Mouse (Mus musculus) intestine, embryonic 16.5 days (tissue): ENCODE data around the gene Poc1a. TPM values are rescaled to one million over a fixed set of nuclear protein-coding genes. Genes with fewer than 3 reads are reported as not detected.
A peak's percentile ranks its signal among the peaks of the same experiment; 100 is the strongest.

ENCODE experiments used
- ATAC-seq: fragments of 200-750 bp; cut with Nextera tagmentation; 2 replicates; pipeline ENCODE4 v1.8.0; 2017; ENCODE audit warnings: moderate TSS enrichment, moderate library complexity
- H3K27ac ChIP-seq: fragments of 300-500 bp; sonication (generic); 2 replicates; pipeline ENCODE4 v1.5.1; 2014; ENCODE audit warnings: mild to moderate bottlenecking, low read length
- H3K27me3 ChIP-seq: fragments of 300-500 bp; sonication (generic); replicated peaks from 2 replicates; pipeline ENCODE4 v1.6.1; 2014; ENCODE audit warnings: low read length, control low read depth, mixed read lengths; ENCODE audit not compliant: control insufficient read depth, insufficient read depth
- H3K36me3 ChIP-seq: fragments of 300-500 bp; sonication (generic); 2 replicates; pipeline ENCODE4 v1.6.1; 2014; ENCODE audit warnings: low read length, control low read depth; ENCODE audit not compliant: control insufficient read depth, insufficient read depth
- H3K4me1 ChIP-seq: fragments of 300-500 bp; sonication (generic); 2 replicates; pipeline ENCODE4 v1.6.1; 2014; ENCODE audit warnings: low read length, control low read depth, mixed read lengths; ENCODE audit not compliant: control insufficient read depth, insufficient read depth
- H3K4me2 ChIP-seq: fragments of 300-500 bp; sonication (generic); 2 replicates; pipeline ENCODE4 v1.6.1; 2014; ENCODE audit warnings: low read depth, low read length, control low read depth
- H3K4me3 ChIP-seq: fragments of 300-500 bp; sonication (generic); 2 replicates; pipeline ENCODE4 v1.5.1; 2014; ENCODE audit warnings: mild to moderate bottlenecking, low read length
- H3K9ac ChIP-seq: fragments of 300-500 bp; sonication (generic); 2 replicates; pipeline ENCODE4 v1.6.1; 2014; ENCODE audit warnings: low read depth, low read length
- H3K9me3 ChIP-seq: fragments of 300-500 bp; sonication (generic); 2 replicates; pipeline ENCODE4 v1.6.1; 2016; ENCODE audit warnings: low read length, control low read depth; ENCODE audit not compliant: control insufficient read depth
- WGBS: fragments of 180-500 bp; shearing (Covaris S2); extraction: QIAGEN DNeasy Blood & Tissue Kit; methylation state at CpG from one replicate; pipeline ENCODE4 v1.1.7; 2014; 5-methylcytosine and 5-hydroxymethylcytosine counted together
- polyA plus RNA-seq: library from polyadenylated mRNA; unstranded; fragments of >200 nt; fragmentation: Nextera tagmentation; extraction: Ambion mirVana; gene quantifications from 2 replicates; pipeline ENCODE4 v1.2.1, GENCODE M21; 2015

Gene Poc1a
- polyA plus RNA-seq, 1 experiment from 2014 or later: 29.1 TPM

GRCm38 (mm10) chr9:106361140-106361539 is 80.3 kb downstream of the Poc1a start:
- Histone ChIP-seq H3K4me2 (no peak overlapping the region), H3K9me3 (no peaks in the 10 kb centered on the region), H3K9ac (no peak overlapping the region), H3K27me3 (no peaks in the 10 kb centered on the region), H3K4me3 (no peak overlapping the region), H3K36me3 (no peaks in the 10 kb centered on the region), H3K4me1 (peaks cover 9% of the 10 kb centered on the region), H3K27ac (no peak overlapping the region)
- 70% methylated on average over 6 of the region's 6 CpGs for WGBS
- ATAC-seq: no peak

GRCm38 (mm10) chr9:106365333-106365732 is 84.5 kb downstream of the Poc1a start:
- Histone ChIP-seq H3K9ac (no peak overlapping the region), H3K36me3 (no peaks in the 10 kb centered on the region), H3K9me3 (no peaks in the 10 kb centered on the region), H3K4me1 (peaks cover 21% of the 10 kb centered on the region), H3K27me3 (no peaks in the 10 kb centered on the region), H3K4me3 (no peak overlapping the region), H3K27ac (no peak overlapping the region), H3K4me2 (no peak overlapping the region)
- ATAC-seq: no peak
- 69% methylated on average over 7 of the region's 7 CpGs for WGBS

- no peak overlapping the region for H3K27ac ChIP-seq
- WGBS: 50% methylated on average over 1 of the region's 1 CpGs
- H3K4me3 ChIP-seq: no peak overlapping the region
- no peak for ATAC-seq
- peaks cover 26% of the 10 kb centered on the region for H3K4me1 ChIP-seq
- H3K4me2 ChIP-seq: no peak overlapping the region
- H3K27me3 ChIP-seq: no peaks in the 10 kb centered on the region
- H3K9ac ChIP-seq: no peak overlapping the region
- H3K36me3 ChIP-seq: no peaks in the 10 kb centered on the region
- no peaks in the 10 kb centered on the region for H3K9me3 ChIP-seq
These were observed 85.3 kb downstream of the Poc1a start for GRCm38 (mm10) chr9:106366188-106366587.

GRCm38 (mm10) chr9:106367001-106367400 is 86.1 kb downstream of the Poc1a start:
- Histone ChIP-seq H3K9me3 (no peaks in the 10 kb centered on the region), H3K27ac (peak overlapping the region; percentile 31), H3K9ac (peak overlapping the region; percentile 66), H3K36me3 (no peaks in the 10 kb centered on the region), H3K4me1 (peaks cover 27% of the 10 kb centered on the region), H3K27me3 (no peaks in the 10 kb centered on the region), H3K4me2 (peak overlapping the region; percentile 98), H3K4me3 (peak overlapping the region; percentile 74)
- 14% methylated on average over 5 of the region's 5 CpGs for WGBS
- ATAC-seq: no peak

- under 1% methylated on average over 36 of the region's 36 CpGs for WGBS
- peak overlapping the region; percentile 84 for H3K9ac ChIP-seq
- ATAC-seq: peak; percentile 94
These were observed 86.8 kb downstream of the Poc1a start for GRCm38 (mm10) chr9:106367592-106368111.

GRCm38 (mm10) chr9:106368112-106368717 is 87.4 kb downstream of the Poc1a start, which contains the start of gene Dusp7:
Dusp7 (plus strand) TSS chr9:106368632.
- peak within 1 kb of the TSS; percentile 97 for H3K27ac ChIP-seq
- ATAC-seq: peak; percentile 75
- WGBS: under 1% methylated on average over 45 of the region's 57 CpGs
- H3K27me3 ChIP-seq: no peaks in the 10 kb centered on the region
- H3K4me1 ChIP-seq: peaks cover 32% of the 10 kb centered on the region
- 0 out of 2 replicates have a peak, but pooled peaks cover 5% of the 10 kb centered on the region for H3K36me3 ChIP-seq
- H3K4me2 ChIP-seq: peak within 1 kb of the TSS; percentile 98
- peak within 1 kb of the TSS; percentile 84 for H3K9ac ChIP-seq
- H3K4me3 ChIP-seq: peak within 1 kb of the TSS; percentile 74
- H3K9me3 ChIP-seq: no peaks in the 10 kb centered on the region

More at GRCm38 (mm10) chr9:106367592-106368111, 86.8 kb downstream of the Poc1a start:
- H3K27me3 ChIP-seq: no peaks in the 10 kb centered on the region
- peaks cover 32% of the 10 kb centered on the region for H3K4me1 ChIP-seq
- peak overlapping the region; percentile 74 for H3K4me3 ChIP-seq
- H3K36me3 ChIP-seq: no peaks in the 10 kb centered on the region
- peak overlapping the region; percentile 97 for H3K27ac ChIP-seq
- no peaks in the 10 kb centered on the region for H3K9me3 ChIP-seq
- peak overlapping the region; percentile 98 for H3K4me2 ChIP-seq

- peak; percentile 20 for ATAC-seq
- peaks cover 10% of the 10 kb centered on the region for H3K36me3 ChIP-seq
- peaks cover 32% of the 10 kb centered on the region for H3K4me1 ChIP-seq
- peak overlapping the region; percentile 74 for H3K4me3 ChIP-seq
- peak overlapping the region; percentile 91 for H3K27ac ChIP-seq
- no peaks in the 10 kb centered on the region for H3K9me3 ChIP-seq
- no peaks in the 10 kb centered on the region for H3K27me3 ChIP-seq
- peak overlapping the region; percentile 98 for H3K4me2 ChIP-seq
- WGBS: 0% methylated on average over 60 of the region's 72 CpGs
- peak overlapping the region; percentile 84 for H3K9ac ChIP-seq
These were observed 88.1 kb downstream of the Poc1a start for GRCm38 (mm10) chr9:106368831-106369501.

- H3K4me2 ChIP-seq: peak overlapping the region; percentile 98
- no peak overlapping the region for H3K27ac ChIP-seq
- H3K4me1 ChIP-seq: peaks cover 32% of the 10 kb centered on the region
- H3K27me3 ChIP-seq: no peaks in the 10 kb centered on the region
- peaks cover 12% of the 10 kb centered on the region for H3K36me3 ChIP-seq
- WGBS: 5% methylated on average over 11 of the region's 11 CpGs
- ATAC-seq: no peak
- peak overlapping the region; percentile 84 for H3K9ac ChIP-seq
- no peaks in the 10 kb centered on the region for H3K9me3 ChIP-seq
- H3K4me3 ChIP-seq: peak overlapping the region; percentile 74
These were observed 89.1 kb downstream of the Poc1a start for GRCm38 (mm10) chr9:106369801-106370485.
